Mouse (Mus musculus): Measurements from ENCODE around the gene Gse1. TPM values are rescaled to one million over a fixed set of nuclear protein-coding genes. Genes with fewer than 3 reads are reported as not detected.
A peak's percentile ranks its signal among the peaks of the same experiment; 100 is the strongest.
"Not testable (repeated sequence)": the region's sequence is repeated elsewhere in the genome, so short reads cannot be mapped to it uniquely, and the experiment has no call there.

Gene Gse1
- total RNA-seq, 1 experiment: 21.4 TPM

- peak overlapping the region; percentile 7; the same call in 1 of the 2 replicates for H3K9ac ChIP-seq (ENCODE audit: insufficient read depth, low read depth, low read length, poor library complexity, severe bottlenecking)
- in situ Hi-C loops (cut with MboI; ENCODE audit: low sequenced_read_pairs in 2 of 2, unreplicated experiment in 2 of 2): no loop called here
- H3K4me1 ChIP-seq (ENCODE audit: control insufficient read depth in 2 of 2, insufficient read depth in 2 of 2, low read length in 2 of 2, poor library complexity in 1 of 2): peaks cover 7 to 42% of the 10 kb centered on the region in 2 experiments; a peak in 3 of 4 replicates
- H3K9me3 ChIP-seq (ENCODE audit: control insufficient read depth, insufficient read depth, low read depth, low read length): no peaks in the 10 kb centered on the region
- H3K27ac ChIP-seq (ENCODE audit: insufficient read depth, low read depth, low read length, poor library complexity, severe bottlenecking): peak overlapping the region; percentile 42
- H3K36me3 ChIP-seq (ENCODE audit: control insufficient read depth, insufficient read depth, low read length, poor library complexity, severe bottlenecking): no peaks in the 10 kb centered on the region
- peak; percentile 62 for DNase-seq (ENCODE audit: low read depth, low spot score)
- no peak overlapping the region for H3K4me3 ChIP-seq (ENCODE audit: insufficient read depth in 1 of 2, low read depth in 1 of 2, low read length in 2 of 2, poor library complexity in 1 of 2, severe bottlenecking in 1 of 2)
- TF ChIP-seq ZC3H11A (IDR thresholded peaks at IDR 0.05; ENCODE audit: borderline replicate concordance, low read depth, low read length): no peak
- TF ChIP-seq CHD2 (IDR thresholded peaks at IDR 0.05; ENCODE audit: low read depth, low read length): no peak
- no peak for TF ChIP-seq HCFC1 (IDR thresholded peaks at IDR 0.05; ENCODE audit: borderline replicate concordance, insufficient read depth, low read length)
- no peak for TF ChIP-seq ZNF384 (IDR thresholded peaks at IDR 0.05; ENCODE audit: low read depth, low read length)
- no peak for TF ChIP-seq MAFK (IDR thresholded peaks at IDR 0.05; ENCODE audit: insufficient read depth, low read depth, low read length)
Measured at GRCm38 (mm10) chr8:120363552-120364071, 135.4 kb downstream of the Gse1 start.

GRCm38 (mm10) chr8:120364093-120364725 is 136.0 kb downstream of the Gse1 start:
- no peak for DNase-seq (ENCODE audit: low read depth, low spot score)
- Histone ChIP-seq H3K4me1 (ENCODE audit: control insufficient read depth in 2 of 2, insufficient read depth in 2 of 2, low read length in 2 of 2, poor library complexity in 1 of 2) (peaks cover 7 to 43% of the 10 kb centered on the region in 2 experiments; a peak in 3 of 4 replicates), H3K9ac (ENCODE audit: insufficient read depth, low read depth, low read length, poor library complexity, severe bottlenecking) (peak overlapping the region; percentile 7; the same call in 1 of the 2 replicates), H3K27ac (ENCODE audit: insufficient read depth, low read depth, low read length, poor library complexity, severe bottlenecking) (peak overlapping the region; percentile 42), H3K9me3 (ENCODE audit: control insufficient read depth, insufficient read depth, low read depth, low read length) (no peaks in the 10 kb centered on the region), H3K36me3 (ENCODE audit: control insufficient read depth, insufficient read depth, low read length, poor library complexity, severe bottlenecking) (no peaks in the 10 kb centered on the region), H3K4me3 (ENCODE audit: insufficient read depth in 1 of 2, low read depth in 1 of 2, low read length in 2 of 2, poor library complexity in 1 of 2, severe bottlenecking in 1 of 2) (no peak overlapping the region)
- in situ Hi-C loops (cut with MboI; ENCODE audit: low sequenced_read_pairs in 2 of 2, unreplicated experiment in 2 of 2): no loop called here
- no peak for TF ChIP-seq HCFC1 (IDR thresholded peaks at IDR 0.05; ENCODE audit: borderline replicate concordance, insufficient read depth, low read length)
- no peak for TF ChIP-seq ZC3H11A (IDR thresholded peaks at IDR 0.05; ENCODE audit: borderline replicate concordance, low read depth, low read length)
- TF ChIP-seq ZNF384 (IDR thresholded peaks at IDR 0.05; ENCODE audit: low read depth, low read length): no peak
- no peak for TF ChIP-seq CHD2 (IDR thresholded peaks at IDR 0.05; ENCODE audit: low read depth, low read length)
- no peak for TF ChIP-seq MAFK (IDR thresholded peaks at IDR 0.05; ENCODE audit: insufficient read depth, low read depth, low read length)

GRCm38 (mm10) chr8:120366840-120367239 is 138.6 kb downstream of the Gse1 start:
- Histone ChIP-seq H3K27ac (ENCODE audit: insufficient read depth, low read depth, low read length, poor library complexity, severe bottlenecking) (no peak overlapping the region), H3K4me3 (ENCODE audit: insufficient read depth in 1 of 2, low read depth in 1 of 2, low read length in 2 of 2, poor library complexity in 1 of 2, severe bottlenecking in 1 of 2) (no peak overlapping the region), H3K4me1 (ENCODE audit: control insufficient read depth in 2 of 2, insufficient read depth in 2 of 2, low read length in 2 of 2, poor library complexity in 1 of 2) (peaks cover 9 to 44% of the 10 kb centered on the region in 2 experiments; a peak in 3 of 4 replicates), H3K9ac (ENCODE audit: insufficient read depth, low read depth, low read length, poor library complexity, severe bottlenecking) (no peak overlapping the region), H3K9me3 (ENCODE audit: control insufficient read depth, insufficient read depth, low read depth, low read length) (no peaks in the 10 kb centered on the region), H3K36me3 (ENCODE audit: control insufficient read depth, insufficient read depth, low read length, poor library complexity, severe bottlenecking) (no peaks in the 10 kb centered on the region)
- in situ Hi-C loops (cut with MboI; ENCODE audit: low sequenced_read_pairs in 2 of 2, unreplicated experiment in 2 of 2): no loop called here
- no peak for DNase-seq (ENCODE audit: low read depth, low spot score)
- no peak for TF ChIP-seq ZNF384 (IDR thresholded peaks at IDR 0.05; ENCODE audit: low read depth, low read length)
- no peak for TF ChIP-seq MAFK (IDR thresholded peaks at IDR 0.05; ENCODE audit: insufficient read depth, low read depth, low read length)

DNA sequence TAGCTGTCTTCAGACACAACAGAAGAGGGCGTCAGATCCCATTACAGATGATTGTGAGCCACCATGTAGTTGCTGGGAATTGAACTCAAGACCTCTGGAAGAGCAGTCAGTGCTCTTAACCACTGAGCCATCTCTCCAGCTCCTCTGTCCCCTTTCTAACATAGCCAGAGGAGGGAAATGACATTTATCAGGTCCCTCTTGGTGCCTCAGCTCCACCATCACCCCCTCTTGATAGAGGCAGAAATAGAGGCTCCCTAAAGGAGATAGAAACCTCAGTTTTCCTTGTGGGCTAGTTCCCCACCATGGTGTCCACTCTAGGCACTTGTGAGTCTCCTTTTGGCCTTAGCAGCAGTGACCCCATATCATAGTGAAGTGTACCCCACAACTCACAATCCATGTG is 139.9 kb downstream of the Gse1 start:
- H3K4me3 ChIP-seq (ENCODE audit: insufficient read depth in 1 of 2, low read depth in 1 of 2, low read length in 2 of 2, poor library complexity in 1 of 2, severe bottlenecking in 1 of 2); H3K36me3 ChIP-seq (ENCODE audit: control insufficient read depth, insufficient read depth, low read length, poor library complexity, severe bottlenecking); DNase-seq (ENCODE audit: low read depth, low spot score); H3K27ac ChIP-seq (ENCODE audit: insufficient read depth, low read depth, low read length, poor library complexity, severe bottlenecking); H3K9me3 ChIP-seq (ENCODE audit: control insufficient read depth, insufficient read depth, low read depth, low read length); H3K9ac ChIP-seq (ENCODE audit: insufficient read depth, low read depth, low read length, poor library complexity, severe bottlenecking); in situ Hi-C loops (cut with MboI; ENCODE audit: low sequenced_read_pairs in 2 of 2, unreplicated experiment in 2 of 2): not testable (repeated sequence)
- peaks cover 9 to 32% of the 10 kb centered on the region in 2 experiments; a peak in 3 of 4 replicates for H3K4me1 ChIP-seq (ENCODE audit: control insufficient read depth in 2 of 2, insufficient read depth in 2 of 2, low read length in 2 of 2, poor library complexity in 1 of 2)
